Mouse (Mus musculus) ES-E14 (cell line): ENCODE results near the gene Nfkbia.

Experiments
- CHD2 ChIP-seq: IDR thresholded peaks from 2 replicates; pipeline ENCODE4 v1.6.1; 2014; ENCODE audit warnings: mild to moderate bottlenecking, low read depth, low read length, inconsistent platforms
- MAFK ChIP-seq: IDR thresholded peaks from 2 replicates; pipeline ENCODE4 v1.6.1; 2014; ENCODE audit warnings: mild to moderate bottlenecking, low read depth, low read length, inconsistent platforms; ENCODE audit not compliant: insufficient read depth
- ZC3H11A ChIP-seq: IDR thresholded peaks from 2 replicates; pipeline ENCODE4 v1.6.1; 2012; ENCODE audit warnings: low read depth, mild to moderate bottlenecking, inconsistent platforms, low read length, borderline replicate concordance
- ZNF384 ChIP-seq: IDR thresholded peaks from 2 replicates; pipeline ENCODE4 v1.6.1; 2012; ENCODE audit warnings: low read depth, low read length, inconsistent platforms

GRCm38 (mm10) chr12:55445583-55445982, 46.9 kb downstream of the Nfkbia start:
- TF ChIP-seq ZC3H11A, result no peak
- TF ChIP-seq MAFK, result no peak
- TF ChIP-seq CHD2, result no peak
- no peak for TF ChIP-seq ZNF384
